Comparison of ENCODE assay signal across 17 mouse cellular contexts in genomic region chr2:20400556-20400955, GRCm38 (mm10).
"Had no signal": no experiment of that assay in that cellular context is flagged by ENCODE, and none has a peak within 500 bp of the region (broad histone marks: within the 10 kb centered on the region; RNA-seq: fewer than 3 reads in every experiment).

No protein-coding gene starts in this region.

- H3K4me1 ChIP-seq: intestine, embryonic 15.5 days; limb, embryonic 12.5 days; limb, embryonic 15.5 days; lung, embryonic 15.5 days; stomach, embryonic 15.5 days had no signal

- H3K9me3 ChIP-seq: intestine, embryonic 15.5 days; limb, embryonic 12.5 days; limb, embryonic 15.5 days; lung, embryonic 15.5 days; stomach, embryonic 15.5 days had no signal

- ATAC-seq: hindbrain, embryonic 16.5 days; intestine, embryonic 15.5 days had no signal

- H3K4me2 ChIP-seq: intestine, embryonic 15.5 days; limb, embryonic 12.5 days; limb, embryonic 15.5 days; liver, embryonic 11.5 days; lung, embryonic 15.5 days; midbrain, embryonic 11.5 days; stomach, embryonic 15.5 days had no signal

- H3K4me3 ChIP-seq: intestine, embryonic 15.5 days; left cerebral cortex, adult 2 months; limb, embryonic 12.5 days; limb, embryonic 15.5 days; lung, embryonic 15.5 days; stomach, embryonic 15.5 days had no signal

- H3K27ac ChIP-seq: intestine, embryonic 15.5 days; left cerebral cortex, adult 2 months; limb, embryonic 12.5 days; limb, embryonic 15.5 days; liver, embryonic 14.5 days; lung, embryonic 15.5 days; stomach, embryonic 15.5 days had no signal

- DNase-seq: layer of hippocampus, postnatal 36 days; left cerebral cortex, postnatal 4 days; lung, adult 18-20 months; lung, postnatal 10 days; lung, postnatal 4 days; midbrain, embryonic 14.5 days; thymus, postnatal 36 days had no signal

- H3K27me3 ChIP-seq: intestine, embryonic 15.5 days; limb, embryonic 12.5 days; limb, embryonic 15.5 days; lung, embryonic 15.5 days; stomach, embryonic 15.5 days had no signal

- H3K9ac ChIP-seq: intestine, embryonic 15.5 days; limb, embryonic 12.5 days; limb, embryonic 15.5 days; liver, embryonic 14.5 days; lung, embryonic 15.5 days; stomach, embryonic 15.5 days had no signal

- H3K36me3 ChIP-seq: intestine, embryonic 15.5 days; limb, embryonic 12.5 days; limb, embryonic 15.5 days; lung, embryonic 15.5 days; stomach, embryonic 15.5 days had no signal
